Mouse (Mus musculus): ENCODE measurements around the gene Card6. TPM values are rescaled to one million over a fixed set of nuclear protein-coding genes. Genes with fewer than 3 reads are reported as not detected.

Gene Card6
- 9.2 and 9.6 TPM in 2 replicates for polyA plus RNA-seq (2012; rRNA removed)

DNA sequence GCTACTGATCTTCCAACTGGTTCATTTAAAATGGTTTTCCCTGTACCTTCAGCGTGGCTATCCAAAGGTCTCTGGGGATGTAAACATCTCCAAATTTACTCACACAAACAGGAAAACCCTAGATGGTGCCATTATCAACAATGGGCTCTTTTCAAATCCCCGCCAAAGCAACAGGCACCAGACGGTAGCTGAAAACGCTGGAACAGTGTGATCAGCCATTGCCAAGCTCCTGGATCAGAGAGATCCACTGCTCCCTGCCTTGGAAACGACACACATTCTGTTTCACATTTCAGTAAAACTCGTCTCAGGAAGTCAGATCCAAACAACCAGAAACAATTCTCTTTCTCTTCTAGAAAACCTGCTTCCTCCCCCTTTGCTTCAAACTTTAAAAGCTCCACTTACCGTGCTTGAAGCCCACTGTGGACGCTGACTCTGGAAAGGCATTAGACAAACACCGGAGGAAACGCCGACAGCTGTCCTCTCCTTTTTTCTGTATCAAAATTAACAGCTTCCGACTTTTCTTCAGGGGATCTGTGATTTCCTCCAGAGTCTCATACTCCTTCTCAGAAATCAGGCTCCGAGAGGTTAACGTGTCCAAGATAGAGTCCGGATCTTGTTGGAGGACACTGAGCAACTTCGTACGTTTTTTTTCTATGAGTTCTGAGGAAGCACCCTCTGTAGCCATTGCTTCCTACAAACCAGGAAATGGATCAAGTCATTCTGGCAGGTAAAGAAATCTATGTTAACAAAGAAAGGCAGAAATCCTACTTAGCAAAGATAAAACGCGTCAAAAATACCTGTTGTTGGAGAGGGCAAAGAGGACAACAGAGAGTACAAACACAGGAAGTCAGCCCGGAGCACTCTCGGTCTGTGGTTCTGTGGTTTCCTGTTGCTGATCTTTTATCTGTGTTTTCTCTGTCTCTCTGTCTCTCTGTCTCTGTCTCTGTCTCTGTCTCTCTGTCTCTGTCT, at the start of gene Card6:
Card6 (minus strand) TSS at position 854 of the 969 bp plus-strand sequence.
- Histone ChIP-seq H3K27me3 (ENCODE audit: control insufficient read depth, insufficient read depth, low read length) (no peaks in the 10 kb centered on the region), H3K4me3 (ENCODE audit: extremely low read depth, insufficient read depth, insufficient read length) (peak within 1 kb of the TSS; percentile 65), H3K4me1 (ENCODE audit: control insufficient read depth, insufficient read depth, insufficient read length) (peaks cover 5% of the 10 kb centered on the region; the same call in 1 of the 2 replicates), H3K36me3 (ENCODE audit: control insufficient read depth, insufficient read depth, low read length) (peaks cover 8% of the 10 kb centered on the region), H3K27ac (ENCODE audit: insufficient read depth, low read length) (peak within 1 kb of the TSS; percentile 74)
- no peak for TF ChIP-seq CTCF (IDR thresholded peaks at IDR 0.05; ENCODE audit: extremely low read depth, insufficient read depth, insufficient read length, insufficient replicate concordance)
- peak; percentile 5; the same call in 1 of the 2 replicates for TF ChIP-seq POLR2A (IDR thresholded peaks at IDR 0.05; ENCODE audit: low read depth, low read length)
- DNase-seq (ENCODE audit: low read depth in 1 of 2, low spot score in 2 of 2): peak; percentile 59 to 64
- 1% methylated on average over 21 of the region's 21 CpGs for WGBS

DNA sequence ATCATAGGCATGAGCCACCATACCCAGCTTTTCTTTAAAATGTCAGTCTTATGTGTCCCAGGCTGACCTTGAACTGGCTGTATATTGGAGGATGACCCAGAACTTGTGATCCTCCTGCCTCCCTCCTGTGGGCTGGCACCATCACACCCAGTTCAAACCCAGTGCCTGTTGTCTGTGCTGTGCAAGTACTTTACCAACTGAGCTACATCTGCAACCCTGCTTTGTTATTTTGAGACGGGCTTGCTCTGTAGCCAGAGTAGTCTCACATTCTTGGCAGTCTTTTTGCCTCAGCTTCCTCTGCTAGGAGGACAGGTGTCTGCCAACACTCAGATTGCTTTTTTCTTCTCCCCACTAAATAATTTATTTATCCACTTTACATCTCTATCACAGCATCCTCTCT, 49.0 kb upstream of the Card6 start:
- H3K4me1 ChIP-seq (ENCODE audit: control insufficient read depth, insufficient read depth, insufficient read length): no peaks in the 10 kb centered on the region
- no peak overlapping the region for H3K27ac ChIP-seq (ENCODE audit: insufficient read depth, low read length)
- DNase-seq (ENCODE audit: low read depth in 1 of 2, low spot score in 2 of 2): no peak
- 84% methylated on average over 1 of the region's 1 CpGs for WGBS
- no peaks in the 10 kb centered on the region for H3K27me3 ChIP-seq (ENCODE audit: control insufficient read depth, insufficient read depth, low read length)
- no peak overlapping the region for H3K4me3 ChIP-seq (ENCODE audit: extremely low read depth, insufficient read depth, insufficient read length)
- TF ChIP-seq CTCF (IDR thresholded peaks at IDR 0.05; ENCODE audit: extremely low read depth, insufficient read depth, insufficient read length, insufficient replicate concordance): no peak
- TF ChIP-seq POLR2A (IDR thresholded peaks at IDR 0.05; ENCODE audit: low read depth, low read length): no peak
- H3K36me3 ChIP-seq (ENCODE audit: control insufficient read depth, insufficient read depth, low read length): peaks cover 2% of the 10 kb centered on the region; the same call in 1 of the 2 replicates

DNA sequence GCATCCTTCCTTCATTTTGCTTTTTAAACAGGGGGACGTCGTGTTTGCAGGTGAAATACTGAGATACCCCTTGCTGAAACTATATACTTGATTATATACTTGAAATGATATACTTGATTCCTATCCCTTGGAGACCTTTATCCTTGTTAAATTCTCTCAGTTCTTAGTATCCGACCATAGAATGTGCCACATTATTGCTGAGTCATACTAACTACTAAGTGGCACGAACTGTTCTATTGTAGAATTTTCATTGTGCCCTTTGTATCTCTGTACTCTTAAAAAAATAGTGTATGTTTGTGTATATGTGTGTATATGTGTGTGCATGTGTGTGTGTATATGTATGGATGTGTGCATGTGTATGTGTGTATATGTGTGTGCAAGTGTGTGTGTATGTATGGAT, 48.0 kb upstream of the Card6 start:
- Histone ChIP-seq H3K4me3 (ENCODE audit: extremely low read depth, insufficient read depth, insufficient read length) (no peak overlapping the region), H3K4me1 (ENCODE audit: control insufficient read depth, insufficient read depth, insufficient read length) (no peaks in the 10 kb centered on the region), H3K27me3 (ENCODE audit: control insufficient read depth, insufficient read depth, low read length) (no peaks in the 10 kb centered on the region), H3K27ac (ENCODE audit: insufficient read depth, low read length) (no peak overlapping the region), H3K36me3 (ENCODE audit: control insufficient read depth, insufficient read depth, low read length) (peaks cover 2% of the 10 kb centered on the region; the same call in 1 of the 2 replicates)
- no peak for DNase-seq (ENCODE audit: low read depth in 1 of 2, low spot score in 2 of 2)
- TF ChIP-seq CTCF (IDR thresholded peaks at IDR 0.05; ENCODE audit: extremely low read depth, insufficient read depth, insufficient read length, insufficient replicate concordance): no peak
- TF ChIP-seq POLR2A (IDR thresholded peaks at IDR 0.05; ENCODE audit: low read depth, low read length): no peak
- WGBS: 78% methylated on average over 4 of the region's 4 CpGs

DNA sequence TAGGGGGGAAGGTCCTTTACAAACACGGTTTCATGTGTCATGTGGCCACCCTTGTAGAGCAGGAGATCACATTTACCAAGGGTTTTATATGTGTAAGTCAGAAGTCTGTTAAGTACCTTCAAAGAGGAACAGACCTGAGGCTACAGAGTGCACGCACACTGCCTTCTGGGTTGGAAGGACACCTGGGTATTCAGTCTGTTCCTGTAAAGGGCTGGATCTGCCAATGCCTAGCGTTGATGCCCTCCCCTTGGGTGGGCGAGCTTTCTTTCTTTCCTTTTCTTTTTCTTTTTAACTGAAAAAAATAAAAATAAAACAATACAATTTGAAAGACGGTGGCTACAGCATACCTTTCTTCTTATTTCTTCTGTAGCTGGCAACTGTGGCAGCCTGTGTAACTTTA, 46.8 kb upstream of the Card6 start:
- no peak for DNase-seq (ENCODE audit: low read depth in 1 of 2, low spot score in 2 of 2)
- Histone ChIP-seq H3K27ac (ENCODE audit: insufficient read depth, low read length) (no peak overlapping the region), H3K4me1 (ENCODE audit: control insufficient read depth, insufficient read depth, insufficient read length) (no peaks in the 10 kb centered on the region), H3K36me3 (ENCODE audit: control insufficient read depth, insufficient read depth, low read length) (no peaks in the 10 kb centered on the region), H3K4me3 (ENCODE audit: extremely low read depth, insufficient read depth, insufficient read length) (no peak overlapping the region), H3K27me3 (ENCODE audit: control insufficient read depth, insufficient read depth, low read length) (no peaks in the 10 kb centered on the region)
- 78% methylated on average over 5 of the region's 5 CpGs for WGBS
- no peak for TF ChIP-seq CTCF (IDR thresholded peaks at IDR 0.05; ENCODE audit: extremely low read depth, insufficient read depth, insufficient read length, insufficient replicate concordance)

DNA sequence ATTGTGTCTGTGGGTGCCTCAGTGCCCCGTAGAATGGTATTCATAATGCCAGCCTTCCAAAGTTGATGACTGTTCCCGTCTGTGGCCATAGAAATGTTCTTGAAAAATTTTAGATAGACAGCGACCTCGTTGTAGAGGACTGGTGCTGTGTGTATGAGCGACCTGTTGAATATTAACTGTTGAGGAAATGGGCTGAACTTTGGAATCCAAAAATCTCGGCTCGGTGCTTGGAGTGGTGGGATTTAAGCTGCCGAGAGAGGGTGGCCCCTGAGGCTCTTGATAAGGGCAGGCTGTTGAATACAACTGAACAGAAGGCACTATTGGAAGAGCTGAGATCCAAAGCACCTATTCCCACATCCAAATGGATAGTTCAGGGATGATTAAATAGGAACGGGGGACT, 46.3 kb upstream of the Card6 start:
- no peaks in the 10 kb centered on the region for H3K36me3 ChIP-seq (ENCODE audit: control insufficient read depth, insufficient read depth, low read length)
- H3K27ac ChIP-seq (ENCODE audit: insufficient read depth, low read length): no peak overlapping the region
- no peak overlapping the region for H3K4me3 ChIP-seq (ENCODE audit: extremely low read depth, insufficient read depth, insufficient read length)
- 96% methylated on average over 9 of the region's 9 CpGs for WGBS
- no peaks in the 10 kb centered on the region for H3K27me3 ChIP-seq (ENCODE audit: control insufficient read depth, insufficient read depth, low read length)
- H3K4me1 ChIP-seq (ENCODE audit: control insufficient read depth, insufficient read depth, insufficient read length): no peaks in the 10 kb centered on the region
- no peak for TF ChIP-seq CTCF (IDR thresholded peaks at IDR 0.05; ENCODE audit: extremely low read depth, insufficient read depth, insufficient read length, insufficient replicate concordance)
- TF ChIP-seq POLR2A (IDR thresholded peaks at IDR 0.05; ENCODE audit: low read depth, low read length): no peak
- no peak for DNase-seq (ENCODE audit: low read depth in 1 of 2, low spot score in 2 of 2)

DNA sequence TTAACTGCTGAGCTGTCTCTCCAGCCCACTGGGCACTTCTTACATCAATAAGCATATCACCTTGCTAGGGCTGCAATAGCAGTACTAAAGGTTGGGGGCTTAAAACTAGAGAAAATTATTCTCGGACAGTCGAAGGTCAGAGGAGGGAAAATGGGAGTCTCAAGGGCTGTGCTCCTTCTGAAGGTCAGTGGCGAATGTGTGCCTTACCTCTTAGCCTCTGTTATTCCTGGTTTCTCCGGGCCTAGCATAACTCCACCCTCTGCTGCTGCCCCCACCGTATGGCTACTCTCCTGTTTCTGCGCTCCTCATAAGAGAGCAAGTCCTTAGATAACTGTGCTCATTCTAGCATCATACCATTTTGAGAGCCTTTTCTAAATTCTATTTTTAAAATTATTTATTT, 43.8 kb upstream of the Card6 start:
- DNase-seq (ENCODE audit: low read depth in 1 of 2, low spot score in 2 of 2): no peak
- H3K4me1 ChIP-seq (ENCODE audit: control insufficient read depth, insufficient read depth, insufficient read length): no peaks in the 10 kb centered on the region; the same call in 1 of the 2 replicates

DNA sequence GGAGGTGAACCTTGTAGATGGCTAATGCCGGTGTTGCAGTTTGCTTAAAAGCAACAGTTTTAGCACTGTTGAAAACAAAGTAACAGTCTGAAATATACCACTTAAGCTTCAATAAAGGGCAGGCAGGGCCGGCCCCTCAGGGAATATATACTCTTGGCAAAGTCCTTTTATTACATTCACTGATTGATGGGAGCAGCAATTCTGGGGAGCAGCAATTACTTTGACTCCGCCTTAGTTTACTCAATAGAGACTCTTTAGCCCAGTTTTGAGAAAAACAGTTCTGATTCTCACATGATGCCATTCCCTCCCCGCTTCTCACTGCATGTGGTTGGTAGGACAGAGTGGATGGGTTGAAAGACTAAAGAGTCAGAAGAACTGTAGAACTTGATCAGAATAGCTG, 40.8 kb upstream of the Card6 start:
- TF ChIP-seq POLR2A (IDR thresholded peaks at IDR 0.05; ENCODE audit: low read depth, low read length): no peak
- WGBS: 90% methylated on average over 4 of the region's 4 CpGs
- Histone ChIP-seq H3K4me1 (ENCODE audit: control insufficient read depth, insufficient read depth, insufficient read length) (peaks cover 5% of the 10 kb centered on the region), H3K36me3 (ENCODE audit: control insufficient read depth, insufficient read depth, low read length) (no peaks in the 10 kb centered on the region), H3K27ac (ENCODE audit: insufficient read depth, low read length) (no peak overlapping the region), H3K4me3 (ENCODE audit: extremely low read depth, insufficient read depth, insufficient read length) (no peak overlapping the region), H3K27me3 (ENCODE audit: control insufficient read depth, insufficient read depth, low read length) (no peaks in the 10 kb centered on the region)
- DNase-seq (ENCODE audit: low read depth in 1 of 2, low spot score in 2 of 2): no peak

More for the DNA sequence above, 43.8 kb upstream of the Card6 start:
- WGBS: 97% methylated on average over 6 of the region's 6 CpGs
- Histone ChIP-seq H3K27ac (ENCODE audit: insufficient read depth, low read length) (no peak overlapping the region), H3K4me3 (ENCODE audit: extremely low read depth, insufficient read depth, insufficient read length) (no peak overlapping the region), H3K36me3 (ENCODE audit: control insufficient read depth, insufficient read depth, low read length) (no peaks in the 10 kb centered on the region), H3K27me3 (ENCODE audit: control insufficient read depth, insufficient read depth, low read length) (no peaks in the 10 kb centered on the region)
- TF ChIP-seq POLR2A (IDR thresholded peaks at IDR 0.05; ENCODE audit: low read depth, low read length) (no peak), CTCF (IDR thresholded peaks at IDR 0.05; ENCODE audit: extremely low read depth, insufficient read depth, insufficient read length, insufficient replicate concordance) (no peak)
